Mouse (Mus musculus) MEL (cell line): ENCODE data around the gene 1700123O20Rik. TPM values are rescaled to one million over a fixed set of nuclear protein-coding genes. Genes with fewer than 3 reads are reported as not detected.
A peak's percentile ranks its signal among the peaks of the same experiment; 100 is the strongest.

Experiments
- DNase-seq: peaks from one replicate; pipeline ENCODE4 v3.0.0; 2011; ENCODE audit warnings: low read depth, low spot score
- H3K27ac ChIP-seq: 2 replicates; pipeline ENCODE4 v1.5.1; 2012; ENCODE audit warnings: low read depth, mild to moderate bottlenecking, control low read depth, low read length, moderate library complexity; ENCODE audit not compliant: control insufficient read depth
- H3K27me3 ChIP-seq, 2 experiments: fragments of 150-350 bp in 1 of 2; sonication (generic) in 1 of 2; 2 replicates each; pipeline ENCODE4 v1.6.1; 2012; ENCODE audit warnings: low read length in 2 of 2, mild to moderate bottlenecking in 2 of 2, improper control_type of control experiment in 1 of 2, moderate library complexity in 1 of 2; ENCODE audit not compliant: insufficient read depth in 2 of 2, control insufficient read depth in 1 of 2
- H3K36me3 ChIP-seq, 2 experiments: 2 replicates each; pipeline ENCODE4 v1.6.1; 2012 to 2014; ENCODE audit warnings: low read length in 2 of 2, improper control_type of control experiment in 1 of 2, inconsistent platforms in 1 of 2, mild to moderate bottlenecking in 1 of 2; ENCODE audit not compliant: insufficient read depth in 2 of 2, control insufficient read depth in 1 of 2
- H3K4me1 ChIP-seq, 2 experiments: fragments of 150-350 bp in 1 of 2; sonication (generic) in 1 of 2; 2 replicates each; pipeline ENCODE4 v1.6.1; 2012; ENCODE audit warnings: low read length in 2 of 2, improper control_type of control experiment in 1 of 2, mild to moderate bottlenecking in 1 of 2; ENCODE audit not compliant: insufficient read depth in 2 of 2, control insufficient read depth in 1 of 2
- H3K4me3 ChIP-seq, 2 experiments: fragments of 150-350 bp in 1 of 2; sonication (generic) in 1 of 2; 2 replicates each; pipeline ENCODE4 v1.5.1; 2012; ENCODE audit warnings: low read depth in 2 of 2, low read length in 2 of 2, mild to moderate bottlenecking in 2 of 2, moderate library complexity in 2 of 2, control low read depth in 1 of 2, improper control_type of control experiment in 1 of 2; ENCODE audit not compliant: control insufficient read depth in 1 of 2, insufficient read depth in 1 of 2
- H3K79me2 ChIP-seq: 2 replicates; pipeline ENCODE4 v1.6.1; 2012; ENCODE audit warnings: mild to moderate bottlenecking, low read length, moderate library complexity; ENCODE audit not compliant: control insufficient read depth, poor library complexity, insufficient read depth
- H3K9ac ChIP-seq: 2 replicates; pipeline ENCODE4 v1.6.1; 2012; ENCODE audit warnings: low read depth, mild to moderate bottlenecking, control low read depth, low read length, moderate library complexity; ENCODE audit not compliant: control insufficient read depth, poor library complexity, severe bottlenecking
- H3K9me3 ChIP-seq: fragments of 150-350 bp; sonication (generic); replicated peaks from 2 replicates; pipeline ENCODE4 v1.6.1; 2012; ENCODE audit warnings: mild to moderate bottlenecking, low read length, improper control_type of control experiment, moderate library complexity; ENCODE audit not compliant: insufficient read depth
- BHLHE40 ChIP-seq: IDR thresholded peaks from 2 replicates; pipeline ENCODE4 v1.6.1; 2012; ENCODE audit warnings: low read depth, mild to moderate bottlenecking, inconsistent platforms, low read length, improper control_type of control experiment, borderline replicate concordance
- CHD1 ChIP-seq: IDR thresholded peaks from 2 replicates; pipeline ENCODE4 v1.6.1; 2012; ENCODE audit warnings: low read depth, mild to moderate bottlenecking, inconsistent platforms, low read length, improper control_type of control experiment
- E2F4 ChIP-seq: IDR thresholded peaks from 2 replicates; pipeline ENCODE4 v1.6.1; 2011; ENCODE audit warnings: low read depth, low read length, improper control_type of control experiment, borderline replicate concordance
- ELF1 ChIP-seq: IDR thresholded peaks from 2 replicates; pipeline ENCODE4 v1.6.1; 2014; ENCODE audit warnings: low read depth, mild to moderate bottlenecking, inconsistent platforms, low read length, improper control_type of control experiment, moderate library complexity
- EP300 ChIP-seq, 2 experiments: IDR thresholded peaks; 2 replicates each; pipeline ENCODE4 v1.6.1; 2011; ENCODE audit warnings: improper control_type of control experiment in 2 of 2, low read length in 2 of 2, low read depth in 1 of 2, mild to moderate bottlenecking in 1 of 2
- GABPA ChIP-seq: IDR thresholded peaks from 2 replicates; pipeline ENCODE4 v1.6.1; 2012; ENCODE audit warnings: low read depth, mild to moderate bottlenecking, inconsistent platforms, low read length, improper control_type of control experiment, moderate library complexity
- GATA1 ChIP-seq: IDR thresholded peaks from 2 replicates; pipeline ENCODE4 v1.6.1; 2011; ENCODE audit warnings: low read depth, low read length, improper control_type of control experiment
- HCFC1 ChIP-seq: IDR thresholded peaks from 2 replicates; pipeline ENCODE4 v1.6.1; 2012; ENCODE audit warnings: low read depth, mild to moderate bottlenecking, inconsistent platforms, low read length, improper control_type of control experiment, moderate library complexity
- JUND ChIP-seq: IDR thresholded peaks from 2 replicates; pipeline ENCODE4 v1.6.1; 2011; ENCODE audit warnings: low read depth, mild to moderate bottlenecking, improper control_type of control experiment, low read length
- MAX ChIP-seq: IDR thresholded peaks from 2 replicates; pipeline ENCODE4 v1.6.1; 2011; ENCODE audit warnings: low read length, improper control_type of control experiment
- MEF2A ChIP-seq: IDR thresholded peaks from 2 replicates; pipeline ENCODE4 v1.6.1; 2014; ENCODE audit warnings: low read depth, mild to moderate bottlenecking, inconsistent platforms, low read length, improper control_type of control experiment; ENCODE audit not compliant: poor library complexity, insufficient replicate concordance, severe bottlenecking; ENCODE audit errors: extremely low read depth
- MXI1 ChIP-seq: IDR thresholded peaks from 2 replicates; pipeline ENCODE4 v1.6.1; 2011; ENCODE audit warnings: mild to moderate bottlenecking, low read depth, low read length, improper control_type of control experiment
- MYB ChIP-seq: IDR thresholded peaks from 2 replicates; pipeline ENCODE4 v1.6.1; 2011; ENCODE audit warnings: mild to moderate bottlenecking, low read depth, low read length, improper control_type of control experiment
- MYC ChIP-seq: IDR thresholded peaks from 2 replicates; pipeline ENCODE4 v1.6.1; 2011; ENCODE audit warnings: low read depth, mild to moderate bottlenecking, low read length, improper control_type of control experiment, moderate library complexity
- POLR2A ChIP-seq, 2 experiments: IDR thresholded peaks; 2 replicates each; pipeline ENCODE4 v1.6.1; 2011 to 2012; ENCODE audit warnings: low read length in 2 of 2, mild to moderate bottlenecking in 2 of 2, control low read depth in 1 of 2, improper control_type of control experiment in 1 of 2, low read depth in 1 of 2, moderate library complexity in 1 of 2; ENCODE audit not compliant: control insufficient read depth in 1 of 2, insufficient read depth in 1 of 2, poor library complexity in 1 of 2
- POLR2AphosphoS2 ChIP-seq: IDR thresholded peaks from 2 replicates; pipeline ENCODE4 v1.6.1; 2011; ENCODE audit warnings: low read length, improper control_type of control experiment
- RCOR1 ChIP-seq: IDR thresholded peaks from 2 replicates; pipeline ENCODE4 v1.6.1; 2012; ENCODE audit warnings: low read depth, mild to moderate bottlenecking, inconsistent platforms, low read length, improper control_type of control experiment
- SMC3 ChIP-seq: IDR thresholded peaks from 2 replicates; pipeline ENCODE4 v1.6.1; 2011; ENCODE audit warnings: low read depth, low read length, improper control_type of control experiment
- TBP ChIP-seq: IDR thresholded peaks from 2 replicates; pipeline ENCODE4 v1.8.0; 2011; ENCODE audit warnings: low read depth, low read length, improper control_type of control experiment
- TCF12 ChIP-seq: IDR thresholded peaks from 2 replicates; pipeline ENCODE4 v1.6.1; 2014; ENCODE audit warnings: low read depth, mild to moderate bottlenecking, inconsistent platforms, low read length, improper control_type of control experiment, moderate library complexity
- UBTF ChIP-seq: IDR thresholded peaks from 2 replicates; pipeline ENCODE4 v1.6.1; 2012; ENCODE audit warnings: low read depth, mild to moderate bottlenecking, inconsistent platforms, low read length, improper control_type of control experiment, moderate library complexity, borderline replicate concordance; ENCODE audit not compliant: insufficient read depth
- USF1 ChIP-seq: IDR thresholded peaks from 2 replicates; pipeline ENCODE4 v1.6.1; 2014; ENCODE audit warnings: low read depth, mild to moderate bottlenecking, inconsistent platforms, low read length, improper control_type of control experiment, moderate library complexity
- ZNF384 ChIP-seq: IDR thresholded peaks from 2 replicates; pipeline ENCODE4 v1.6.1; 2012; ENCODE audit warnings: low read depth, mild to moderate bottlenecking, inconsistent platforms, low read length, improper control_type of control experiment
- polyA plus RNA-seq, 2 experiments: library from polyadenylated mRNA; stranded (reverse) in 1 of 2; unstranded in 1 of 2; fragments of >175 nt in 1 of 2; fragments of >200 nt in 1 of 2; gene quantifications; 2 replicates each; pipeline versions ENCODE4 v1.2.1 to v1.2.4; 2012; ENCODE audit warnings: low replicate concordance in 2 of 2, low read depth in 1 of 2; ENCODE audit not compliant: insufficient read length in 2 of 2, insufficient read depth in 1 of 2, missing spikeins in 1 of 2
- total RNA-seq: library from RNA; depleted of rRNA; stranded (reverse); fragments of 300-350 nt; gene quantifications from 2 replicates; pipeline ENCODE4 v1.2.3, GENCODE M21; 2012

1700123O20Rik gene
- total and polyA plus RNA-seq, 3 experiments = 44.2 to 72.8 TPM; not detected in 1

GRCm38 (mm10) chr14:54701298-54701697 is 15.3 kb downstream of the 1700123O20Rik start (continued):
- TF ChIP-seq UBTF (no peak), MEF2A (no peak), MAX (no peak), ELF1 (no peak), HCFC1 (no peak), POLR2AphosphoS2 (no peak), SMC3 (peak; percentile 86), MXI1 (no peak), ZNF384 (no peak), JUND (no peak), TBP (no peak), BHLHE40 (no peak), MYB (no peak)

GRCm38 (mm10) chr14:54703207-54703606 is 17.2 kb downstream of the 1700123O20Rik start:
- peak overlapping the region; percentile 6; the same call in 1 of the 2 replicates for H3K9ac ChIP-seq
- H3K27me3 ChIP-seq = peaks cover 3% of the 10 kb centered on the region in 2 experiments; a peak in 2 of 4 replicates
- TF ChIP-seq GABPA = no peak
- no peak for TF ChIP-seq MAX
- TF ChIP-seq CHD1 = no peak
- peak in 1 of 2 experiments; percentile 59; a peak in 2 of 4 replicates for TF ChIP-seq EP300 (IDR thresholded peaks at IDR 0.05; ENCODE audit: low read depth in 1 of 2, low read length in 2 of 2)
- no peak for TF ChIP-seq E2F4
- no peak for TF ChIP-seq USF1
- no peak for TF ChIP-seq GATA1
- TF ChIP-seq MYB = no peak
- no peak for TF ChIP-seq TBP
- TF ChIP-seq TCF12 = no peak
- no peak for TF ChIP-seq MYC
- TF ChIP-seq RCOR1 = peak; percentile 52; the same call in 1 of the 2 replicates
- no peak for TF ChIP-seq POLR2A (IDR thresholded peaks at IDR 0.05; ENCODE audit: control insufficient read depth in 1 of 2, insufficient read depth in 1 of 2, low read depth in 1 of 2, low read length in 2 of 2, poor library complexity in 1 of 2)
- peaks cover 11 to 35% of the 10 kb centered on the region in 2 experiments for H3K4me1 ChIP-seq
- H3K79me2 ChIP-seq = no peaks in the 10 kb centered on the region
- DNase-seq = peak; percentile 37
- H3K9me3 ChIP-seq = no peaks in the 10 kb centered on the region
- 0 out of 2 replicates have a peak overlapping the region, but pooled peaks have one; percentile 18 for H3K27ac ChIP-seq
- peaks cover 0 to 16% of the 10 kb centered on the region in 2 experiments; a peak in 2 of 4 replicates for H3K36me3 ChIP-seq
- H3K4me3 ChIP-seq = peak overlapping the region; percentile 4 to 27; a peak in 1 of 4 replicates
